Mouse (Mus musculus) MEL (cell line): Measurements from ENCODE around the gene Hprt.

ENCODE experiments used
- CTCF ChIP-seq, 3 experiments: IDR thresholded peaks in 2 of 3; conservative IDR thresholded peaks in 1 of 3; 2 replicates each; pipeline ENCODE4 v1.5.1; 2011 to 2012; ENCODE audit warnings: low read length in 3 of 3, low read depth in 2 of 3, mild to moderate bottlenecking in 2 of 3, improper control_type of control experiment in 1 of 3, inconsistent platforms in 1 of 3, mixed read lengths in 1 of 3, moderate library complexity in 1 of 3; ENCODE audit not compliant: control insufficient read depth in 1 of 3, insufficient read depth in 1 of 3, poor library complexity in 1 of 3, severe bottlenecking in 1 of 3
- KAT2A ChIP-seq: conservative IDR thresholded peaks from 2 replicates; pipeline ENCODE4 v1.6.1; 2012; ENCODE audit warnings: low read depth, low read length, improper control_type of control experiment, inconsistent platforms
- MAZ ChIP-seq: IDR thresholded peaks from 2 replicates; pipeline ENCODE4 v1.6.1; 2012; ENCODE audit warnings: low read depth, mild to moderate bottlenecking, inconsistent platforms, low read length, improper control_type of control experiment
- MXI1 ChIP-seq: IDR thresholded peaks from 2 replicates; pipeline ENCODE4 v1.6.1; 2011; ENCODE audit warnings: mild to moderate bottlenecking, low read depth, low read length, improper control_type of control experiment
- POLR2A ChIP-seq, 2 experiments: IDR thresholded peaks; 2 replicates each; pipeline ENCODE4 v1.6.1; 2011 to 2012; ENCODE audit warnings: low read length in 2 of 2, mild to moderate bottlenecking in 2 of 2, control low read depth in 1 of 2, improper control_type of control experiment in 1 of 2, low read depth in 1 of 2, moderate library complexity in 1 of 2; ENCODE audit not compliant: control insufficient read depth in 1 of 2, insufficient read depth in 1 of 2, poor library complexity in 1 of 2
- RCOR1 ChIP-seq: IDR thresholded peaks from 2 replicates; pipeline ENCODE4 v1.6.1; 2012; ENCODE audit warnings: low read depth, mild to moderate bottlenecking, inconsistent platforms, low read length, improper control_type of control experiment
- USF1 ChIP-seq: IDR thresholded peaks from 2 replicates; pipeline ENCODE4 v1.6.1; 2014; ENCODE audit warnings: low read depth, mild to moderate bottlenecking, inconsistent platforms, low read length, improper control_type of control experiment, moderate library complexity
- ZNF384 ChIP-seq: IDR thresholded peaks from 2 replicates; pipeline ENCODE4 v1.6.1; 2012; ENCODE audit warnings: low read depth, mild to moderate bottlenecking, inconsistent platforms, low read length, improper control_type of control experiment

- TF ChIP-seq RCOR1 (no peak), CTCF (IDR thresholded peaks at IDR 0.05 in 2 of 3, conservative IDR thresholded peaks at IDR 0.05 in 1 of 3; ENCODE audit: control insufficient read depth in 1 of 3, insufficient read depth in 1 of 3, low read depth in 2 of 3, low read length in 3 of 3, poor library complexity in 1 of 3, severe bottlenecking in 1 of 3) (no peak), POLR2A (IDR thresholded peaks at IDR 0.05; ENCODE audit: control insufficient read depth in 1 of 2, insufficient read depth in 1 of 2, low read depth in 1 of 2, low read length in 2 of 2, poor library complexity in 1 of 2) (no peak), KAT2A (no peak), MAZ (no peak), MXI1 (no peak), ZNF384 (no peak), USF1 (no peak)
Observed at GRCm38 (mm10) chrX:53049196-53049595, 61.3 kb downstream of the Hprt start.
